Mouse (Mus musculus) forelimb bud, embryonic 11.5 days (tissue): ENCODE measurements around the gene Olfr392.

Experiments
- DNase-seq: peaks from one replicate; pipeline ENCODE4 v3.0.0-alpha.2; 2012; ENCODE audit warnings: low read depth, low spot score

Olfr392 gene

DNA sequence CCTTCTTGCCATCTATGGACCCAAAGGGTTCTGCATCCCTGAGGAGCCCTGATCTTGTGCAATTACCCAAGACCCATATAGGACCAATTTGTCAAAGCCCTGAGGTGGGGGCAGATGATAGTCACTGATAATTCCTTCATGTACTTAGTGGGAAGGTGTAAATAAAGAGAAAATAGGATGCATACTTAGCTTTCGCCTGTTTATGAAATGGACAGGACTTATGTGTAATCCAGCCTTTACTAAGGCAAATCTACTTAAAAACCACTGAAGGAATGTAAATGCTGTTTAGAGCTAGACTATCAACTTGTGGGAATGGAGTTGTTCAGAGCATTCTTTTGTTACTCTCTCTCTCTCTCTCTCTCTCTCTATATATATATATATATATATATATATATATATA lies at the start of gene Olfr392:
Olfr392 (minus strand) TSS at position 101 of the 400 bp plus-strand sequence.
- DNase-seq, result no peak

DNA sequence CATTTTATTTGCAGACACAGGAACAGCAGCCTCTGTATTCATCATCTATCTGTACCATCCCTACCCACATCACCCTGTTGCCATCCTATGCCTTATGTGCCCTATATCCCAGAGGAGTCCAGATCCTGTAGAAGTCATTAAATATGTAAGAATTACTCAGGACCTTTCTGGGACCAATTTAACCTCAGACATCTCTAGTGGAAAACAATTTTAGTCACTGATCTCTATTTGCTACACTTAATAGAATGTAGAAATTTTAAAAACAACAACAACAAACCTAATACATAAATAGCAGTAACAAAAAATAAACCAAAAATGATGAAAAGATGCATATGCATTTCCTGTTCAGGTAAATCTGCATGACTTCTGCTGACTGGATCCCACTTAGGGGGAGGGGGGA lies 34.5 kb upstream of the Olfr392 start, which contains the start of gene Olfr393:
Olfr393 (minus strand) TSS at position 101 of the 400 bp plus-strand sequence.
- DNase-seq, result no peak

DNA sequence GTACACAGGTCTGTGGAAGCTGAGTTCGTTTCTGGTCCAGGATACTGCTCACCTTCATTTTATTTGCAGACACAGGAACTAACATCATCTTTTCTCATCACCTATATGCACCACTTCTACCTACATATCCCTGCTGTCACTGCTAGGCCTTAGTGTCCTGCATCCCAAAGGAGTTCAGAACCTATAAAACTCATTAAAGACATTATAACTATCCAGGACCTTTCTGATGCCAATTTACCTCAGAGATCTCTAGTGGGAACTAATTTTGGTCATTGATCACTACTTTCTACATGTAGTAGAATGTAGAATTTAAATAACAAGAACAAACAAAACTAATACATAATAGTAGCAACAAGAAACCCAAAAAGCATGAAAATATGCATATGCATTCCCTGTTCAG lies 13.9 kb downstream of the Olfr392 start, which contains the start of gene Olfr391-ps:
Olfr391-ps (minus strand) TSS at position 101 of the 400 bp plus-strand sequence.
- no peak for DNase-seq

GRCm38 (mm10) chr11:73782664-73783063 lies 34.2 kb downstream of the Olfr392 start, which contains the start of gene Olfr390:
TSS of gene Olfr390 (plus strand) at chr11:73782964.
- no peak for DNase-seq

DNA sequence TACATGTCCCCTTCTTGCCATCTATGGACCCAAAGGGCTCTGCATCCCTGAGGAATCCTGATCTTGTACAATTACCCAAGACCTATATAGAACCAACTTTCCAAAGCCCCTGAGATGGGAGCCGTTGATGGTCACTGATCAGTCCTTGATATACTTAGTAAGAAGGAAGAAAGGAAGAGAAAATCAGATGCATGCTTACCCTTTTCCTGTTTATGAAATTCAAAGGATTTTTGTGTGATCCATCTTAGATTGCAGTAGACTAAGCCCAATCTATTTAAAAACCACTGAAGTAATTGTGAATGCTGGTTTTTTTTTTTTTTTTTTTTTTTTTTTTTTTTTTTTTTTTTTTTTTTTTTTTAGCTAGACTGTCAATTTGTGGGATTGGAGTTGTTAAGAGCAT lies 36.2 kb downstream of the Olfr392 start, which contains the start of gene Olfr389:
Olfr389 (minus strand) TSS at position 101 of the 400 bp plus-strand sequence.
- no peak for DNase-seq
